Mouse (Mus musculus): Measurements from ENCODE around the gene Catsperg2. TPM values are rescaled to one million over a fixed set of nuclear protein-coding genes. Genes with fewer than 3 reads are reported as not detected.

Catsperg2 gene
- polyA plus RNA-seq (2017; shearing (Covaris generic)), result 0.71 TPM

DNA sequence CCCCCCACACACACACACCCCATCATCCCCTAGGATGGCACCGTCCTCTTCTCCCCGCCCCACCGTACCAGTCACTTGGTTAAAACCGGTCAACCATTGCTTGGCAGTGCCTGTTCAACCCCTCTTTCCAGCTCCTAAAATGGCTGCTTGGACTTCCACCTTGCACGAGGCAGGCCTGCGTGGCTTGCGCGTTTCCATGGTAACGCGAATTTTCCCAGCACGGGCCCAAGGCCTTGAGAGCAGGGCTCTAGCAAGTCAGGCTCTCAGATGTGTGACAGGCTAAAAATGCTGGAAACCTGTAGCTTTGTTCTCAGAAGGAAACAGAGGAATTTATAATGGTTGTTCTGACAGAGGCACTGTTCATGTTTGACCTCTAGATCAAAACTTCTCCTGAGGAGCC lies at the start of gene Catsperg2:
Gene Catsperg2, minus strand, starts transcription at position 173 of the 400 bp plus-strand sequence.

DNA sequence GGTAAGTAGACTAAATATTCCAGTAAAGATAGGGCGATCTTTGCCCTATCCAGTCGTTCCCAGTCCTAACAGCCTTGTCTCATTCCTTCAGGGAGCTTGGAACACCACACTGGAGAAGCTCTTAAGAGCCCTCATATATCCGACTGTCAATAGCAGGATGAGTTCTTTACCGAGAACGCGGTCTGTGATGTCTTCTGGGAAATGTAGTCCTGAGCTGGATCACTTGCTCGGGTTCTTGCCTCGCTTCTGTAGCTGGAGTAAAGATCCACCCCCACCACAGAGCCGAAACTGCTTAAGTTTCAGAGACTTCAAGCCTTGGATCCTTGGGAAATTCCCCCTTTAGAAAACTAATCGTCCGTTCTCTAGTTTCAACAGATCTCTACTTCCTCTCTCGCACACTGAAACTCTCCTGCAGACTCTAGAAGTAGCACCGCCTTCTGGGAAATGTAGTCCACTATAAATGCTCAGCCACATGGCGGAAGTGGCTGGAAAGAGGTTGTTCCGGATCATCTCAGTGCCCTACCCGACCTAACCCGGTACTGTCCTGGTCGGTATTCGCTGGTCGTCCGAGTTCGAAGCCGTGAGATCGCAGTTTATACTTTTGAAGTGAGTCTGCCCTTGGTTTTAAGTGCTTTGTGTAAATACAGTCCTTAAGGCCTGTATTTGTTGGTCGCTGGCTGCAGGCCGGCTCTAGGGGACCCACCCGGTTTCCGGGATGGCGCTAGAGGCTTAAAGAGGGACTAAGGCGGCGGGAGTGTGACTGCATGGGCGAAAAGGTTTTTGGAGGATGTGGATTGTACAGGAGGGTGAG lies 41.5 kb upstream of the Catsperg2 start, which contains the start of gene Zfp84:
Gene Zfp84, plus strand, starts transcription at position 463 of the 811 bp plus-strand sequence.

Other genes with a start within 250 kb of the Catsperg2 start
- 10.4 TPM for gene Sipa1l3, start 208.4 kb downstream of the Catsperg2 start, polyA plus RNA-seq (2017; shearing (Covaris generic))
- gene Zfp84, start 41.5 kb upstream of the Catsperg2 start, polyA plus RNA-seq (2017; shearing (Covaris generic)), result 13.7 TPM
- 0.48 TPM for gene Zfp30, start 57.0 kb upstream of the Catsperg2 start, polyA plus RNA-seq (2017; shearing (Covaris generic))
- 5.9 TPM for gene Zfp790, start 89.1 kb upstream of the Catsperg2 start, polyA plus RNA-seq (2017; shearing (Covaris generic))
- 2.2 TPM for gene Zfp940, start 126.6 kb upstream of the Catsperg2 start, polyA plus RNA-seq (2017; shearing (Covaris generic))
- 8.0 TPM for gene Zfp420, start 132.9 kb upstream of the Catsperg2 start, polyA plus RNA-seq (2017; shearing (Covaris generic))
- gene Zfp27, start 179.5 kb upstream of the Catsperg2 start, polyA plus RNA-seq (2017; shearing (Covaris generic)), result 2.9 TPM
- 1.00 TPM for gene Zfp383, start 181.2 kb upstream of the Catsperg2 start, polyA plus RNA-seq (2017; shearing (Covaris generic))
- gene Zfp74, start 227.1 kb upstream of the Catsperg2 start, polyA plus RNA-seq (2017; shearing (Covaris generic)), result 2.2 TPM

Measured in effector memory CD4-positive, alpha-beta T cell, adult 7 months (primary cell).